Mouse (Mus musculus) C2C12 (cell line): Measurements from ENCODE around the gene Alpk3.

Experiments
- CTCF ChIP-seq: IDR thresholded peaks from one replicate; pipeline ENCODE4 v1.5.1; 2011; ENCODE audit not compliant: control insufficient read depth, insufficient read depth, insufficient read length
- MAX ChIP-seq: IDR thresholded peaks from one replicate; pipeline ENCODE4 v1.6.1; 2011; ENCODE audit warnings: mild to moderate bottlenecking, control low read depth
- MYOG ChIP-seq: IDR thresholded peaks from one replicate; pipeline ENCODE4 v1.6.1; 2011; ENCODE audit not compliant: control insufficient read depth, insufficient read length; ENCODE audit errors: extremely low read depth
- USF1 ChIP-seq: IDR thresholded peaks from one replicate; pipeline ENCODE4 v1.6.1; 2011; ENCODE audit warnings: low read depth, mild to moderate bottlenecking, control low read depth, moderate library complexity

DNA sequence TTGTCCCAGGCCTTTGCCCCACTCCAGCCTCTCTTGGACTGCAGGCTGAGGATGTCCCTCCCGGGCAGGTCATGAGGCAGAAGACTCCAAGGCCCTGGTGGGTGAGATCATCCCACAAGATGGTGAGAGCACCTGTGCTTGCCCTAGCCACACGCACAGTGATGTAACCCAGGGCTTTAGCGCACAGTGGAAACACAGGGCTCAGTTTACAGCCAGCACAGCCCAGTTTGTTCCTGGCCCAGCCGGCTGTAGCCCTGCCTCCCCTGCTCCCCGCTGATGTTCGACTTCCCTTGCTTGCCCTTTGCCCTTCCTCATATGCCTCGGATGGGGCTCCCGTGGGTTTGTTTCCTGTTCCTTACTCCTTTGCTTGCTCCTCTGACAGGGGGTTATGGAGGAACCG lies 17.1 kb downstream of the Alpk3 start:
- no peak for TF ChIP-seq CTCF
- no peak for TF ChIP-seq MAX
- TF ChIP-seq MYOG: no peak
- TF ChIP-seq USF1: no peak
